Mouse (Mus musculus): ENCODE results near the gene Gm21244.
"Not testable (repeated sequence)": the region's sequence is repeated elsewhere in the genome, so short reads cannot be mapped to it uniquely, and the experiment has no call there.

The Gm21244 gene

GRCm38 (mm10) chrY:7169193-7169592 lies at the start of gene Gm21244:
TSS of gene Gm21244 (minus strand) at chrY:7169293.
- DNase-seq (ENCODE audit: low spot score in 2 of 2), result not testable (repeated sequence)
